Mouse (Mus musculus) adrenal gland, adult (tissue): ENCODE results near the gene BC028528.
"Not testable (repeated sequence)": the region's sequence is repeated elsewhere in the genome, so short reads cannot be mapped to it uniquely, and the experiment has no call there.

Source experiments
- DNase-seq, 2 experiments: peaks; one replicate each; pipeline ENCODE4 v3.0.0; 2022 to 2023; ENCODE audit warnings: low spot score in 1 of 2; ENCODE audit not compliant: inconsistent age in 2 of 2

BC028528 gene

GRCm38 (mm10) chr3:95881979-95882815, 9.6 kb downstream of the BC028528 start, which contains the start of gene Ciart:
TSS of gene Ciart (minus strand) at chr3:95882251.
- peak; percentile 98 for DNase-seq

- DNase-seq, result no peak
Measured at GRCm38 (mm10) chr3:95879063-95879462, 12.7 kb downstream of the BC028528 start.

GRCm38 (mm10) chr3:95872048-95872447, 19.8 kb downstream of the BC028528 start:
- peak in 1 of 2 experiments; percentile 44 for DNase-seq

- peak; percentile 93 to 96 for DNase-seq
Measured at GRCm38 (mm10) chr3:95871392-95871867, 20.4 kb downstream of the BC028528 start, which contains the start of gene Mrps21. TSS of gene Mrps21 (minus strand) at chr3:95871519.

GRCm38 (mm10) chr3:95870976-95871375, 20.8 kb downstream of the BC028528 start:
- no peak for DNase-seq

- no peak for DNase-seq
Measured at GRCm38 (mm10) chr3:95867408-95867807, 24.4 kb downstream of the BC028528 start.

- no peak for DNase-seq
Measured at GRCm38 (mm10) chr3:95866071-95866470, 25.7 kb downstream of the BC028528 start.

- no peak for DNase-seq
Measured at GRCm38 (mm10) chr3:95865571-95865970, 26.2 kb downstream of the BC028528 start.

GRCm38 (mm10) chr3:95865050-95865449, 26.8 kb downstream of the BC028528 start:
- DNase-seq, result peak in 1 of 2 experiments; percentile 56

GRCm38 (mm10) chr3:95863578-95863977, 28.2 kb downstream of the BC028528 start:
- no peak for DNase-seq

- DNase-seq, result peak; percentile 61 to 93
Measured at GRCm38 (mm10) chr3:95861796-95862195, 30.0 kb downstream of the BC028528 start.

GRCm38 (mm10) chr3:95861216-95861615, 30.6 kb downstream of the BC028528 start:
- peak in 1 of 2 experiments; percentile 45 for DNase-seq

- DNase-seq, result peak in 1 of 2 experiments; percentile 44
Measured at GRCm38 (mm10) chr3:95860323-95860722, 31.5 kb downstream of the BC028528 start.

GRCm38 (mm10) chr3:95858278-95858677, 33.5 kb downstream of the BC028528 start:
- not testable (repeated sequence) for DNase-seq

GRCm38 (mm10) chr3:95857050-95857449, 34.8 kb downstream of the BC028528 start:
- DNase-seq, result not testable (repeated sequence)

GRCm38 (mm10) chr3:95856115-95856514, 35.7 kb downstream of the BC028528 start:
- no peak for DNase-seq

GRCm38 (mm10) chr3:95855502-95856089, 36.2 kb downstream of the BC028528 start, which contains the start of gene Prpf3:
TSS of gene Prpf3 (minus strand) at chr3:95855885.
- DNase-seq, result peak; percentile 96 to 98

GRCm38 (mm10) chr3:95851317-95851716, 40.5 kb downstream of the BC028528 start:
- DNase-seq, result no peak

- no peak for DNase-seq
Measured at GRCm38 (mm10) chr3:95850611-95851010, 41.2 kb downstream of the BC028528 start.

GRCm38 (mm10) chr3:95842503-95843214, 49.1 kb downstream of the BC028528 start:
- no peak for DNase-seq

GRCm38 (mm10) chr3:95839250-95839649, 52.6 kb downstream of the BC028528 start:
- DNase-seq, result no peak
